Mouse (Mus musculus) T-cell, adult 2 months (primary cell): ENCODE measurements around the gene Hsd17b7.
A peak's percentile ranks its signal among the peaks of the same experiment; 100 is the strongest.

ENCODE experiments used
- DNase-seq: peaks from one replicate; pipeline ENCODE4 v3.0.0; 2022; ENCODE audit warnings: low spot score

Hsd17b7 gene

DNA sequence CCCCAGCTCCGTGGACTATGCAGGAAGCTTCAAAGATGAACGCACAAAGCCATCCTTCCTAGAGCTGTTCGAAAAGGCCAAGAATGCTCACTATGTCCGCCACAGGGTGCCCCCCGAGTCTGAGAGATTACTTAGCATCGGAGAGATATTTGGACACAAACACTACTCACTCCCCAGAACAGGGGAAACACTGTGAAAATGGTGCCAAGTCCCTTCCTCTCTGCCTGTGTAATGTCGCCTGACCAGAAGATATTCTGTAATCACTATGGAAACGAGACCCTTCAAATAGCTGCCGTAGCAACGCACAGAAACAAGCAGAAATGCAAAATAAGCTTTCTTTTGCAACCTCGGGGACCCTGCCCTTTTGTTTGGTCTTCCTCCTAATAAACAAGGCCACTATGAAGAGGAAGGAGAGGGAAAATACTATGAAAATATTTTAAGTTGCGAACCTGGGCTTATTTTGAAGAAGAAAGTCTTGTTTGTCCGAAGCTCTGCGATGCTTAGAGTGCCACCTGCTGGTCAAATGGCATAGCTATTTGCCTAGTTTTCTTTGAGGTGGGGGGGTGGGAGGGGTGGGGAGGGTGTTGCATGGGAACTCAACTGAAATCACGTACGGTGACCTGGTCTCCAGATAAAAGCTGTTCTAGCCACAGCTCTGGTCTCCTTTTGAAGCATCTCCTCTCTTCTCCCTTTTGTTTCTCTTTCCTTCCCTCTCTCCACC, 34.9 kb downstream of the Hsd17b7 start:
- peak; percentile 8 for DNase-seq

DNA sequence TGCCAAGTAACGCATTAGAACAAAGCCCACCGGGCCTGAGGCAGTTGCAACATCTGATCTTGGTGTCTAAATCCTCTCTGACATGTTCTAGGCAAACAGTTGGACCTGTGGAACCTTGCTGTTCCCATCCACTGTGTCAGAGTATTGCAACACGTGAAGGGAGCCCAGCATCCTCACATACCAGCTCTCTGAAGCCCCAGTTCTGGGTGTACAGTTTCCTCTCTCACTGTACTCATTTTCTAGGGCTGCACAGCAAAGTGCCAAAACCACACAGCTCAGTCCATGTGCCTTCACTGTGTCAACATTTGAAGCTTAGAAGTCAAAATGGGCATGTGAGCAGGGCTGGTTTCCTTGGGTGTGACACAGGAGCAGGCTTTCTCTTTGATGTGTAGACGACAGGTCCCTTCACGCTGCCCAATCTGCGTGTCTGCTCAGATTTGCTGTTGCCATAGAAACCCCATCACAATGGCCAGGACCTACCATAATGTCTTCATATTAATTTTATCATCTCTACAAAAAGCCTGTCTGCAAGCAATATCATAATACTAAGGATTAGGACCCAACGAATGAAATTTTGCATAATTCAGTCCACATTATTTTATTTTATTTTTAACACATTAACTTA, 36.8 kb downstream of the Hsd17b7 start:
- no peak for DNase-seq

- DNase-seq = no peak
These were observed 37.3 kb downstream of the Hsd17b7 start for GRCm38 (mm10) chr1:169931698-169932097.

GRCm38 (mm10) chr1:169928454-169928971, 40.5 kb downstream of the Hsd17b7 start, which contains the start of gene Ccdc190:
Gene Ccdc190 (plus strand): TSS chr1:169928648.
- DNase-seq = no peak

DNA sequence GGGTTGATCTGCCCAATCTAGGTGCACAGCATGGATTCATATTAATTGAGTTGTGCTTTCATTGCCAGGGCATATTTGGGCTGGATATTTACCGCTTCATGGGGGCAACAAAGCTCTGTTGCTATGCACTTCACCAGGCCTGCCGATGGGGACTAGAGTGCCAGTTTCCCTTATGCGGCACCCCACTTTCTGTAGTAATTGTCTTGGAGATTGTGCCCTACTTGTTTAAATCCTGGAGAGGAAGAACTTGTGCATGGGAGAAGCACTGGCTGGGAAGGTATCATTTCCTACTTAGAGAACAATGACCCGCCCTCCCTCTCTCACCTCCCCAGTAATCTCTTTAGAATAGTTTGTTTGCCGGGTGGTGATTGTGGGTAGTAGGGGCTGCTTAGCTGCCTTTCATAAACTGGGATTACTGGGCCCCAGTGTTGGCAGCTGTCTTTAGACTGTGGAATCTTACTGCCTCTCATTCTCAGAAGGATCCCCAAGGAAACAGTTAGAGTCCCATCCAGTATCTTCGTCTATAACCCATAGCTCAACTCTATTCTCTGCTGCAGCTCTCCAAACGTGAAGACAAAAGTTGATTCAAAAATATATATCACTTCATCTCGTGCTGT, 41.2 kb downstream of the Hsd17b7 start:
- DNase-seq = no peak

- DNase-seq = no peak
These were observed 44.5 kb downstream of the Hsd17b7 start for GRCm38 (mm10) chr1:169924567-169924966.

DNA sequence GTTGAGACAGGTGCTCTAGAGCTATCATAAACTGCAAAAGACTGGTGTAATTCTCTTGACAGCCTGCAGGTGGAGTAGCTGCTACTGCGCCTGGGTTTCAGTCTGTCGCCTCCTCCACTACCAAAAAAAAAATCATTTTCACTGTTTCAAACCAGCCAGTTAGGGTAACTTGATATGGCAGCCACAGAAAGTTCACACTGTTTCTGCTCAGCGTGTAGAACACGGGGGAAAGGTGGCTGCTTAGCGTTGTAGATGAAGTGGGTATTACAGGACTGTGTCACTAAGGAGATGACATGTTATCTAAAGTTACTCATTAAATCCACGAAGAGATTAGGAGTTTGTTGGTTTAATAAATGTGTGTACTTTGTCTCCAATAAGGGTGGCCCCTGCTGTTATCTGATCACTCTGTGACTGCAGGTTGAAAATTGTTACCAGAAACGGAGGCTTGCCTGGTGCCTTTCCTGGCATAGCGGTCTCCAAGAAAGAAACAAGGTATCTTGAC, 47.3 kb downstream of the Hsd17b7 start:
- DNase-seq = peak; percentile 9

DNA sequence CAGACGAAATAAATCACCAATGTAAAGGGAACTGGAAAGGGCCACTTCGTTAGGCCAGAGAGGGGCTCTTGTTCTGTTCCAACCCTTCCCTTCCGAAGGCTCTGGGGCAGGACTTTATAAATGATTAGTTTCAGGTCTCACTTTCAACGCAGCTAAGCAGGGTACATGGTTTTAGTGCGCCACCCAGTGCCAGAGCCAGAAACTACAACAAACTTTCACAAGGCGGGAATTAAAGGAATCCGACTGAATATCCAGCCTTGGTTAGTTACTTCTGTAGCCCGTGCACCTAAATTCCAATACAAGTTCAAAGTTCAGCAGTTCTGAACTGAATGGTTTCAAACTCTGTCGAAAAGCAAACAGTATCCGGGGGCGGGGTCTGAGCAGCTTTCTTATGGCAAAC, 49.8 kb downstream of the Hsd17b7 start:
- DNase-seq = no peak

DNA sequence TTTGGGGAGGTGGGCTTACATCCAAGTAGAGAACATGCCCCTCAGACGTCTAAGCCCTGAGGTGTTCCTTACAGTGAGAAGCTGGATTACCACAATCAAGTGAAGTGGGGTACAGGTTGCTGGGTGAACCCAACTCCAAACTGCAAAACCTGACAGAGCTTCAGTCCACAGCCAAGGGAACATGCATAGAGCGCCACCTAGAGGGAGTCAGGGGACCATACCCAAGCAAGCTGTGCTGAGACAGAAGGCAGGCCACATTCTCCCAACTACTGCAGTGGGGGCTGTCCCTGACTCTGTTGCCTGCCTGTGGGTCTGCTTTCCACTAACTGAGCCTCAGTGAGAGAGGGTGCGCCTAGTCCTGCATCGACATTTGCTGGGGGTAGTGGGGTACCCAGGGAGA, 51.0 kb downstream of the Hsd17b7 start:
- DNase-seq = peak; percentile 7

DNA sequence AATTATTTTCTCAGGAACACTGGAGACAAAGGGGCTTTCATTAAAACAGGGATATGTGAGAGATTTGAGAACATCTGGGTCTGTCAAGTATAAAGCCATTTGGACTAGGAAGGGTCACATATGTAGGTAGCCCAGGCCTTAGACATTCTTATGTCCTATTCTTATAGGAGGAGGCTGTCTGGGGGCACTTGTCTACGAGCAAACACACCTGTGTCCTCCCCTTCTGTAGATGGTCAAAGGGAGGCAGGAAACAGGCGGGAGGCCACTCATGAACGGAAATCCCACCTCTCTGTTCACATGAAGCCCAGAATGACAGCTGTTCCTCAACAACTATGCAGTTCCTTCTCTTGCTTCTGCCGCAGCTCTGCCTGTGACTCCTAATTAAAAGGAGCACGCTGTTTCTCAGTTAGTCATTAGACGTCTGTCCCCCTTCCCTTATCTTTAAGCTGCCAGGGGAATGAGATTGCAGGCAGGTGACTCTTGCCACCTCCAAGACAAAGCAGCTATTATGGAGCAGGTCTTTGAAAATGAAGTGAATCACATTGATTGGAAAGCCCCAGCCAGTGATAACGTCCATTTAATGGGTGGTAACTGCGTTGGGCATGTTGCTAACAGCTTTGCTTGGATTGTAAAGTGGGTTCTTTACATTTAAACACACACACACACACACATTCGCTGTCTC, 51.8 kb downstream of the Hsd17b7 start:
- no peak for DNase-seq

GRCm38 (mm10) chr1:169916659-169917058, 52.4 kb downstream of the Hsd17b7 start:
- no peak for DNase-seq

GRCm38 (mm10) chr1:169911526-169911925, 57.5 kb downstream of the Hsd17b7 start:
- no peak for DNase-seq

- DNase-seq = no peak
These were observed 58.3 kb downstream of the Hsd17b7 start for GRCm38 (mm10) chr1:169910751-169911150.

DNA sequence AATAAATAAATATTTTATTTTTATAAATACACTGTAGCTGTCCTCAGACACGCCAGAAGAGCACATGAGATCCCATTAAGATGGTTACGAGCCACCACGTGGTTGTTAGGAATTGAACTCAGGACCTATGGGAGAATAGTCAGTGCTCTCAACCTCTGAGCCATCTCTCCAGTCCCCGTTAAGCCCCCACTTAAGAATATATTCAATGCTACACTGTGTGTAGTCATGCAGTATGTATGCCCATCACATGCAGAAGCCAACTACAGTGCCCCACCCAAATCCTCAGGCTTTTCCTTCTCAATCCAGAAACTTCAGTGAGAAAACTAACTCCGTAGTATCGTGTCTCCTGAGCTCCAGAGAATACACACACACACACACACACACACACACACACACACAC, 59.4 kb downstream of the Hsd17b7 start:
- DNase-seq = no peak

- no peak for DNase-seq
These were observed 59.9 kb downstream of the Hsd17b7 start for GRCm38 (mm10) chr1:169909163-169909562.

GRCm38 (mm10) chr1:169900771-169901336, 68.2 kb downstream of the Hsd17b7 start:
- no peak for DNase-seq
